Mouse (Mus musculus) mesoderm, embryonic 11.5 days (tissue): ENCODE results near the gene Cdk5r1.

Experiments used
- DNase-seq: peaks from one replicate; pipeline ENCODE4 v3.0.0-alpha.2; 2012; ENCODE audit warnings: low read depth, low spot score

The Cdk5r1 gene

DNA sequence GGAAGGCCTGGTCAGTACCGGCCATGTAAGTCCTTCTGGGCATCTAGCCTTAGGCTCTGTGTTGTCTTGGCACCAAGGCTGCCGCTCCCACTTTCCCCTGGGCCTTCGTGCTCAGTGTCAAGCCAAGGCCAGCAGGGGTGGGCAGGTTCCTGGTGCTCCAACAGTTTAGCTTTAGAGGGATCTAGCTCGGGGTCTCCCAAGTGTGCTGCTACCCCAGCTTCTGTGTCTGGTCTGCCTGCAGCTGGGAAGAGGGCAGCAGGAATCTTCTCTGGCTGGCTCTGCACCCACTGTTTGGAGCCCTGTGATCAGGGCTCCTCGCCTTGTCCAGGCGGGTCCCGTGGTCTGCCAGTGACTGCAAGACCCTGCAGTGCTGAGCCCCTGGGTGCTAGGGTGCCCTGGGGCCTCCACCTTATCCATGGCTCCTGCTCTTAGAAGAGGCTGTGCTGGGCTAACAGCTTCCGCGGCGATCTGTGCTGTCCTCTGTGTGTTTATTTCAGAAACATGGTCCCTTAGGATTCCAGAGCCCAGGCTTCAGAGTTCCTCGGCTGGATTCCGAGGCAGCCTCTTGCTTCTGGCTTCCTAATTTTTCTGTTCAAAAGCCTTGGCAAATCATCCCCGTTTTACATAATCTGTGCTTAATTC, 4.7 kb downstream of the Cdk5r1 start:
- DNase-seq: no peak

DNA sequence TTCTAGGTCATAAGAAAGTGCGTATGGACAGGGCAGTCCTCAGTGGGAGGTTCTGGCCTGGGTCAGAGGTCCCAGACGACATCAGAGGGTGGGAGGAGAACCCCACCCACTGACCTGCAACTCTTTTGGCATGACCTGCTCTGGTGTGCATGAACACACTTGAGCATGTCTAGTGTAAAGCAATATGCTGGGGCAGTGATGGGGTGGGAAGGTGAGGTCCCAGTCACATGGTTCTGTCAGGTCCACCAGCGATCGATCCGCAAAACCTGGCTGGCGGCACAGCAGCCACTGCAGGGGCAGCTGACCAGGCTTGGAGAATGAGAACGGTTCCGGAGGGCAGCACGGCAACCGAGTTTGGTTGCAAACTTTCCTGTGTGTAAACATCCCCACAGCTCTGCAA, 5.5 kb downstream of the Cdk5r1 start:
- DNase-seq: no peak

DNA sequence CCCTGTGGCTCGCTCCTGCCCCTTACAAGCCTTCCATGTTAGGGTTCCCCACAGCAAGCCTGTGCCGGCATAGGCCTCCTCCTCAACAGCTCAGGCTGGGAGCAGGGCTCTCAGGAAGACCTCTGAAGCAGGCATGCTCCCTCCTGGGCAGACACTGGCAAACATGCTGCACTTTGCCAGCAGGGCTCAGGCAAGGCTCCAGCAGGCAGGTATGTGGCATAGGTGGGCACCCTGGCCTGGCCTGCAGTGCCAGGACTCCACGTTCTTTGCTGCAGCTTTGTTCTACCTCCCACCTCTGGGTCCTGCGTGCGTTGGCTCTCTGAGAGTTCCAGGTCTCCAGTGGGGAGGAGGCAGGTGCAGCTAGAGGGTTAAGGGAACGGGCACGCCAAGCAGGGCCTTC, 6.1 kb downstream of the Cdk5r1 start:
- DNase-seq: no peak

GRCm38 (mm10) chr11:80483536-80484067, 6.8 kb downstream of the Cdk5r1 start:
- no peak for DNase-seq

DNA sequence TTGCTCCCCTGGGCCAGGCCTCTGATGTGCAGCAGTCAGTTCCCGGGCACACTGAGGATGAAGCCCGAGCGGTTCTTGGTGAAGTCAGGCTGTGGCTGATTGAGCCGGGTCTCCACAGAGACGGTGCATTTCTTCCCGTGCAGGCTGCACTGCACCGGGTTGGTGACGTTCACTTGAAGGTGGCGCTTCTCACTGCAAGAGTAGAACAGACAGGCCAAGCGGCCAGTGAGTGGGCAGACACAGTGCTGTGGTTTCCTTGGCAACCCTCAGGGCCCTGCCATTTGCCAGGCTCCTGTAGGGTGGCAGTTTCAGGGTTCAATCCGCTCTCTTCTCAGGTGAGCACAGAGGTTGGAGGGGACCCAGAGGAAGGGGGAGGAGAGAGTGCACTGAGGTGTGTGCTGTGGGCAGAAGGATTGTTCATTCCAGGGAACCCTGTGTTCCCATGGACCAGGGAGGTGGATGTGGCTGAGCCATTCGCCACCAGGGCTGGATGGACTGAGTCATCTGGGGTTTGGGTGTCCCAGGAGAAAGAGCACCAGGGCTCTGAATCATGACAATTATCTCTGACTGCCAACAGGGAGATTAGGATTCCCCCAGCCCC, 7.5 kb downstream of the Cdk5r1 start:
- DNase-seq: no peak

DNA sequence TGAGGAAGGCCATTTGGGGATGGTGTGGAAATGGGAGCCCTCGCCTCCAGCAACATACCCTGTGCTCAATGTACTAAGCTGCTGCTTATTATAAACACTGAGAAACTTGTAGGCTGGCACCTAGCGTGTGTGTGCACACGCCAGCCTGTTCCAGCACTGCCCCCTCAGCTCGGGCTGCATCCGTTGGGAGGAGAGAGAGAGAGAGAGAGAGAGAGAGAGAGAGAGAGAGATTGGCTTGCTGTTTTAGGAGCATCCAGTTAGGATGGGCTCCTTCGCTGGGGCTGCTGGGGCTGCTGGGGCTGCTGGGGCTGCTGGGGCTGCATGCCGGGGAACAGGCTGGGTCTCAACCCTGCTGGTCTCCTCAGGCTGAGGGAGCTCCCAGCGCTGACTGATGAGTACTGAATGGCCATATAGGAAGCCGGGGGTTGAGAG, 8.3 kb downstream of the Cdk5r1 start:
- DNase-seq: no peak

- no peak for DNase-seq
Observed at GRCm38 (mm10) chr11:80485622-80486206, 8.9 kb downstream of the Cdk5r1 start.

DNA sequence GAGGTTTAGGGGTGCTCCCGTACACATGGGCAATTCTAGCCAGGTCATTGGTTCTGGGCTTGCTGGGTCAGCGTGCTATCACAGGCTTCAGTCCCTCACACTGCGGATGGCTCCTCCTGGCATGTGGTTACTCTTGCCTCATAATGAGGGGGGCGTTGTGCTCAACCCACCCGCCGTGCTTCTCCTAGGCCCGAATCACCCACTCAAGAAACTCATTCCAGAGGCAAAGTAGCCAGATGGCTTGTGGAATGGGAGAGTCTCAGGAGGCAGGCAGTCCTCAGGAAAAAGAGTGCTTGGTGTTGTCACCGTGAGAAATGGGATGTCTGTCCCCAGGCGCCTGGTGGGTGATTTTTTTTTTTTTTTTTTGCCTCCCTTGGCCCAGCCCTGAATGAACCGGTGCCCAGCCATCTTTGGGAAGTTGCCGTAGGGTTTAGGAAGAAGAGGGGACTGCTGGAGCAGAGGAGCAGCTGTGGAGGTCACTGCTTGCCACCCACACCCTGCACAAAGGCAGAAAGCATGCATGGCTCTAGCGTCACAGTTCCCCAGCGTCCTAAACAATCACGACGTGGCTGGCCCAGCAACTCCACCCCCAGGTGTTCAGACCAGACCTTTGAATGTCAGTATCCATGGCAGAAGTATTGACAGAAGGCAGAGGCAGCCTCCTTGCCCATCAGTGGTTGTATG, 11.2 kb downstream of the Cdk5r1 start:
- no peak for DNase-seq

DNA sequence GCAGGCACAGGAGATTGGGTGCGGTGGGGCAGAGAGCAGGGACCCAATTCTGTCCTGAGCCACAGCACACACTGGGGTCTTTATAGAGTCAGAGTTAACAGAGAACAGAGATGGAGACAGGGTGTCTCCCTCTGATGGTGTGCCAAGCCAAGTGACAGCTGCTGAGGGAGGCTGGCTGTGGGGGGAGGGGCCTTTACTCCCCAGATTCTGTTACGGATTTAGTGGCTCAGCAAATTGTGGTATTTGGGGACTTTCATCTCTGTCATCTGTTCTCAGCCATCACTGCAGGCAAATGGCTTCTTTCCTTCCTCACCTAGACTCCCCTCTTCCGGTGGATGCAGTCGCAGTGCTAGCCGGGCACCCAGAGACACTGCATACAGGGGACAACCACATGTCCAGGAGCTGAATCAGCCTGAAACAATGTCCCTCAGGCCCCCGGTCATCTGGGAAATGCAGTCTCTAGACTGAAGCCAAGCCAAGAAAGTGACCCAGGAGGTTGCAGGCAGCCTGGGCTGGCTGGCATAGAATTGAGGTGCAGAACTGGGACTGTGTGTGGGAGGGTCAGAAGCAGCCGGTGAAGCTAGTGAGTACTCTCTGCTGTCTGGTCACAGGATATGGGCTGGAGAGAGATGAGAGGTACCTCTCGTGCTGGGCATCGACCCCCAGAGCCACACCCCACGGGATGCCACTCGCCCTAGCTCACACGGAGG, 12.5 kb downstream of the Cdk5r1 start:
- no peak for DNase-seq

DNA sequence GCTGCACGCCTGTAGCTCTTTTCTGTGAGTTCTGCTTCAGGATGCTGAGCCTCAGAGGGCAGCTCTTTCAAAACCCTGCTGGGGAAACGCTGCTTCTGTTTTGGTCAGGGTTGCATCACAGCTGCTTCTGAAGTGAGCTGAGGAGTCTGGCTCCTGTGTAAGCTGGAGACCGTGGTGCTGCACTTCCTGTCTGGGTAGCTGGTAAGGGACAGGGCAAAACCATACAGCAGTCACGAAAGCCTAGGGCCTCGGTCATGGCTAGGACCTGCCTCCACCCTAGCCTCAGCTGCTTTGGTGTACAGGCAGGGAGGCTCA, 13.0 kb downstream of the Cdk5r1 start:
- DNase-seq: no peak

GRCm38 (mm10) chr11:80490831-80491230, 14.0 kb downstream of the Cdk5r1 start:
- DNase-seq: no peak

DNA sequence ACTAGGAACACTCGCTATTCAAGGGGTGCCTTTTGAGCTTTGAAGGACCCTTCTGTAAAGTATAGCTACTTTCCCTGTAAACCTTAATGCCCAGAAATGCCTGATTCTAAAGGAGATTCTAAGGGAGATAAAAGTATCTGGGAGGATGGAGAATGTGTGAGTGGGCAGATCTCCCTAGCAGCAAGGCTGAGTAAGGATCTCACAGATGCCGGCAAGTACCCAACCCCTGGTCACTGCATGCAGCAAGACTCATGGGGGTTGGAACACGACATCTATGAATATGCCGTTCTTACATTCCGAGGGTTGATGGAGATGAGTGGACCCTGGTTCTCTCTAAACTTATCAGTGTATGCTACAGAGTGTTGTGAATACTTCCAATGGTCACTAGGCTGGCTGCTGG, 16.4 kb downstream of the Cdk5r1 start:
- no peak for DNase-seq

- no peak for DNase-seq
Observed at GRCm38 (mm10) chr11:80494852-80495251, 18.0 kb downstream of the Cdk5r1 start.

DNA sequence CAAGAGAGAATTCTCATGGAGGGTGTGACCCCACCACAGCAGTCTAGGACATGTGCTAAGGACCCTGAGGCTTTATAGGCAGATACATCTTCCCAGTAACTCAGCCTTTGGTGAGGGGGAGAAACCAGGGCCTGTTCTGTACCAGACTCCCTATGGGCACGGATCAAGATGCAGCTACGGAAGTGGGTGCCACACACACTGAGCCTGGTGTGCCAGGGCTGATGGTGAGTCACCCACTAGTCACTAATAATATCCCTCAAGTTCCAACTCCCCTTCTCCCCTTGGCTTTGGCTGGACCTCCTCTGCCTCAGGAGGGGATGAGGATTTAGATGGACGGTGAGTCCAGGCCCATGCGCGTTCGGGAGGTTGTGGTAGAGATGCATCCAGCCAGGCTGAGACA, 19.1 kb downstream of the Cdk5r1 start:
- no peak for DNase-seq

- no peak for DNase-seq
Observed at GRCm38 (mm10) chr11:80496640-80497039, 19.8 kb downstream of the Cdk5r1 start.

GRCm38 (mm10) chr11:80497225-80497919, 20.5 kb downstream of the Cdk5r1 start:
- DNase-seq: no peak

GRCm38 (mm10) chr11:80498328-80499070, 21.7 kb downstream of the Cdk5r1 start:
- DNase-seq: no peak

DNA sequence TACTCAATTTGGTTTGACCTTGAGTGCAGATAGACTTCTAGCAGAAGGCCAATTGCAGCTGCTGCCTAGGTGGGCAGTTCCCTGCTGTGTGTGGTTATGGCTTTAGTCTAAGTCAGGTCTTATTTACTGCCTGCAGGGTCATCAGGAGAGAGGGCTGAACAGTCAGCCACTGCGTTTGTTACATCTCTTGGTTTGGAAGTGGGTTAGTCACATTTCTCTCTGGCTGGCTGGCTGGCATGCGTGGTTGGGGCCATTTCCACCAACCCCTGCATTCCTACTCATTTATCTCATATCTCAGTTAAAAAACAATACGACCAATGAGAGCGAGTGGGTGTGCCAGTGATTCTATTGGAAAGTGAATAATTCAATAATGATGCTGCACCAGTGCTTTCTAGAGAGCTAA, 22.7 kb downstream of the Cdk5r1 start:
- DNase-seq: no peak

- DNase-seq: no peak
Observed at GRCm38 (mm10) chr11:80503281-80503680, 26.5 kb downstream of the Cdk5r1 start.

DNA sequence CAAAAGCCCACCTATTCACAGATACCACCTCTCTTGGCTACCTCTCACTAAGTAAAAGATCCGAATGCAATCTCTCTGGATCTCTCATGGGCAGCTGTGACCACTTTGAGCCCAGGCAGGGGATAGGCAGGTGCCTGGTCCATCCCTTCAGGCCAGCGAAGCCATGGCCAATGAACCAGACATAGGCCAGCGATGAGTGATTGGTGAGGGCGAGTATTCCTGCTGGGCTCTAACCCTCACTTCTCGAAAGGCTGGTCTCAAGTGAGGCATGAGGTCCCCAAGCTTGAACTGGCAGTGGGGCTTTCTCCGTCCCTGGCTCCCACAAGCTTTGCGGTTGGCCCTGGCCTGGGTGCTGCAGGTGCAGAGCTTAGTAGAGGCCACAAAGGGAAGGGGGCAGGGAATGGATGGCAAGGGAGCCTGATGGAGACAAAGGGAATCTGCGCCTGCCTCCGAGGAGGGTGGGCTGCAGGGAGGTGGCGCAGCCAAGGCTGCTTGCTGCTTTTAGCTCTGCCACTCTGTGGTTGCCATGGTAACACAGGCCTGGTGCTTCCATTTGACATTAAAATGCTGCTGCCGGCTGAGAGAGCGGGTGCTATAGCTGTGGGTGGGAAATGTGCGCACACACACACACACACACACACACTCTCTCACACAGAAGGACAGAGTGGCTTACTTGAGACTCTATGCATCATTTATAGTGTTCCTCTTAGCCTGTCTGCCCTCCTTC, 27.1 kb downstream of the Cdk5r1 start:
- DNase-seq: peak; percentile 91
